Mouse (Mus musculus) CD4-positive, CD25-positive, alpha-beta regulatory T cell, adult 4 months (primary cell): ENCODE measurements around the gene Phtf2. TPM values are rescaled to one million over a fixed set of nuclear protein-coding genes. Genes with fewer than 3 reads are reported as not detected.
"Not testable (repeated sequence)": the region's sequence is repeated elsewhere in the genome, so short reads cannot be mapped to it uniquely, and the experiment has no call there.

Experiments
- ATAC-seq: one replicate; pipeline ENCODE4 v1.8.0; 2017
- polyA plus RNA-seq, 2 experiments: library from polyadenylated mRNA; unstranded; fragments of 100-300 nt; shearing (Covaris generic); gene quantifications; one replicate each; pipeline ENCODE4 v1.2.1; 2017

The Phtf2 gene
- polyA plus RNA-seq, 2 experiments from 2014 or later = 46.0 to 49.2 TPM

- ATAC-seq = no peak
These were observed 116.5 kb downstream of the Phtf2 start for GRCm38 (mm10) chr5:20765365-20765920.

GRCm38 (mm10) chr5:20762441-20762840 lies 119.5 kb downstream of the Phtf2 start:
- ATAC-seq = not testable (repeated sequence)

- no peak for ATAC-seq
These were observed 121.4 kb downstream of the Phtf2 start for GRCm38 (mm10) chr5:20760368-20761162.

- no peak for ATAC-seq
These were observed 122.2 kb downstream of the Phtf2 start for GRCm38 (mm10) chr5:20759771-20760170.

GRCm38 (mm10) chr5:20753963-20754362 lies 128.0 kb downstream of the Phtf2 start:
- ATAC-seq = no peak

GRCm38 (mm10) chr5:20753096-20753495 lies 128.8 kb downstream of the Phtf2 start:
- no peak for ATAC-seq

- no peak for ATAC-seq
These were observed 130.2 kb downstream of the Phtf2 start for GRCm38 (mm10) chr5:20751696-20752095.

- no peak for ATAC-seq
These were observed 130.9 kb downstream of the Phtf2 start for GRCm38 (mm10) chr5:20751000-20751399.

- no peak for ATAC-seq
These were observed 132.4 kb downstream of the Phtf2 start for GRCm38 (mm10) chr5:20749535-20749934.

GRCm38 (mm10) chr5:20748856-20749255 lies 133.1 kb downstream of the Phtf2 start:
- no peak for ATAC-seq

GRCm38 (mm10) chr5:20748142-20748541 lies 133.8 kb downstream of the Phtf2 start:
- ATAC-seq = no peak

GRCm38 (mm10) chr5:20741936-20742335 lies 140.0 kb downstream of the Phtf2 start:
- ATAC-seq = no peak

- no peak for ATAC-seq
These were observed 140.7 kb downstream of the Phtf2 start for GRCm38 (mm10) chr5:20741193-20741592.

GRCm38 (mm10) chr5:20738795-20739194 lies 143.1 kb downstream of the Phtf2 start:
- no peak for ATAC-seq

- not testable (repeated sequence) for ATAC-seq
These were observed 158.7 kb downstream of the Phtf2 start for GRCm38 (mm10) chr5:20723226-20723625.

- no peak for ATAC-seq
These were observed 161.6 kb downstream of the Phtf2 start for GRCm38 (mm10) chr5:20720201-20720900.

- not testable (repeated sequence) for ATAC-seq
These were observed 165.9 kb downstream of the Phtf2 start for GRCm38 (mm10) chr5:20715980-20716379.

GRCm38 (mm10) chr5:20714619-20715018 lies 167.3 kb downstream of the Phtf2 start:
- ATAC-seq = not testable (repeated sequence)

- ATAC-seq = not testable (repeated sequence)
These were observed 171.1 kb downstream of the Phtf2 start for GRCm38 (mm10) chr5:20710845-20711244.
